Mouse (Mus musculus): ENCODE measurements around the gene Atp6v0c. TPM values are rescaled to one million over a fixed set of nuclear protein-coding genes. Genes with fewer than 3 reads are reported as not detected.

The Atp6v0c gene
- polyA plus RNA-seq, 1 experiment from 2014 or later = 384 TPM

DNA sequence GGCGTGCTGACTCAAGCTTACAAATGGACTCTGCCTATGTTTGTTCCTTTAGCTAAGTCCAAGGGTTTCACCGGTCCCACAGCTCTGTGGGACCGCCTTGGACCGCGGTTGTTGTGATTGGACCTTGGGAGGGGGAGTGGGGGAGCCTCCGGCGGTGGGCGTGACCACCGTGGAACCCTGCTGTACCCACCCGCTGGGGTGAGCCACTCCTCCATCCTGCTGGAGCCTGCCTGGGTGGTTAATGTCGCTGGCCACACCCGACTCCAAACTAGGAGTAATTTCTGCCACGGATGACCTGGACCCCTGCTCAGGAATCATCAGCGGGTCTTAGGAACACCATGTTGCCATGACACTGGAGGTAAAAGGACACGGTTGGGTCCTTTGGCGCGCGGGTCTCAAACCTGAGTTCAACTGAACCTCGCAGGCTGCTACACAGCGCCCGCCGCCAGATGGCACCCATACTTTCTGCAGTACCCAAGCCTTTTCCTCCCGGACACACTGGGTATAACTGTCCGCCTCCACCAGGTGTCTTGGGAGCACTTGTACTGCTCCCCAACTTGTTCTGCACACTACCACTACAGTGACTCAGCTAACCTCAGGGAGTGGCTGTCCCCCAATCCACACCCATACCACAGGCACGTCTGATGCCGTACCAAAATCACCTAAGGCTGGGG, 17.5 kb downstream of the Atp6v0c start:
- H3K27ac ChIP-seq (replicated peaks; ENCODE audit: low read depth, low read length) = no peak overlapping the region
- ATAC-seq (replicated peaks; ENCODE audit: insufficient number of reproducible peaks, low FRiP score, low TSS enrichment, low read depth) (peak; percentile 83), DNase-seq (ENCODE audit: low spot score) (peak; percentile 87)
- no peaks in the 10 kb centered on the region; the same call in 1 of the 2 replicates for H3K36me3 ChIP-seq (replicated peaks; ENCODE audit: control insufficient read depth, insufficient read depth, low read depth, low read length)
- 1% methylated on average over 26 of the region's 26 CpGs for WGBS
- no peaks in the 10 kb centered on the region for H3K4me1 ChIP-seq (ENCODE audit: control insufficient read depth, insufficient read depth, low read length)
- peak overlapping the region; percentile 72 for H3K4me2 ChIP-seq (ENCODE audit: low read depth, low read length)
- no peaks in the 10 kb centered on the region for H3K27me3 ChIP-seq (ENCODE audit: control insufficient read depth, insufficient read depth, low read length)
- peak overlapping the region; percentile 53 for H3K9ac ChIP-seq (replicated peaks; ENCODE audit: low read length)
- peak overlapping the region; percentile 33 for H3K4me3 ChIP-seq (ENCODE audit: low read depth, low read length)
- H3K9me3 ChIP-seq (replicated peaks; ENCODE audit: control insufficient read depth, low read length) = no peaks in the 10 kb centered on the region

DNA sequence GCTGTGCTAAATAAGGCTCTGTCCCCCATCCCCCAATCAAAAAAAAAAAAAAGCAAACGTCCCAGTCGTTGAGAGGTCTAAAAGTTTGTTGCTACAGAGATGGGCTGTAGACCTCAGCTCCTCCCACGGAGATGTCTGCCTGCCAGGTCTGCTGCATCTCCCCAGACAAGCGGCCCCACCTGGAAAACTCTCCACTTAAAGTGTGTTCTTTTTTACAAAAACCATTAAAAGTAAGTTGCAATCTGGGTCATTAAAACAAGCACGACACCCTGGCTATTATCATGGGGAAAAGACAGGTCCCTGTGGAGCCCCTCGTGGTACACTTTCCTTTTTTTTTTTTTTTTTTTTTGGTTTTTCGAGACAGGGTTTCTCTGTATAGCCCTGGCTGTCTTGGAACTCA, 18.1 kb downstream of the Atp6v0c start:
- H3K4me3 ChIP-seq (ENCODE audit: low read depth, low read length) = peak overlapping the region; percentile 33; the same call in 1 of the 2 replicates
- no peaks in the 10 kb centered on the region for H3K27me3 ChIP-seq (ENCODE audit: control insufficient read depth, insufficient read depth, low read length)
- peak overlapping the region; percentile 72; the same call in 1 of the 2 replicates for H3K4me2 ChIP-seq (ENCODE audit: low read depth, low read length)
- no peaks in the 10 kb centered on the region for H3K9me3 ChIP-seq (replicated peaks; ENCODE audit: control insufficient read depth, low read length)
- H3K27ac ChIP-seq (replicated peaks; ENCODE audit: low read depth, low read length) = no peak overlapping the region
- H3K36me3 ChIP-seq (replicated peaks; ENCODE audit: control insufficient read depth, insufficient read depth, low read depth, low read length) = no peaks in the 10 kb centered on the region; the same call in 1 of the 2 replicates
- 19% methylated on average over 7 of the region's 7 CpGs for WGBS
- 0 out of 2 replicates have a peak, but pooled peaks have one; percentile 5 for ATAC-seq (replicated peaks; ENCODE audit: insufficient number of reproducible peaks, low FRiP score, low TSS enrichment, low read depth)
- no peak overlapping the region for H3K9ac ChIP-seq (replicated peaks; ENCODE audit: low read length)
- H3K4me1 ChIP-seq (ENCODE audit: control insufficient read depth, insufficient read depth, low read length) = no peaks in the 10 kb centered on the region
- no peak for DNase-seq (ENCODE audit: low spot score)

DNA sequence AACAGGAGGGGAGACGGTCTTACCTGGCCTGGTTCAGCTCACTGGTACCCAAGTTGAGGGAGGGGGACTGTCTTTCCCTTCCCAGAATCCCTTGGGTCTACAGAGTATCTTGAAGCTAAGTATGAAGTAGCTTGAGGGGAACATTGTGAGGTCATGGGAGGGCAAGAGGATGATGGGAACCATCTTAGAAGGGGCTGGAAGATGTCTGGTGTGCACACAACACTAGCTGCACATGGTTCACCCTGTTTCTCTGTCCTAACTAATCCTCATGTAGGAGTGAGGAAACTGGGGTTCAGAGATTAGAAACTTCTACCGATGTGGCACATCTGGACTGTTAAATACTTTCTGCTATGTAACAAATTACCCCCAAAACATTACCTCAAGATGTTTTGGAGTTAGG, 18.7 kb downstream of the Atp6v0c start, which contains the start of gene Pdpk1:
Pdpk1 (minus strand) TSS at position 101 of the 400 bp plus-strand sequence.
- Histone ChIP-seq H3K9ac (replicated peaks; ENCODE audit: low read length) (peak within 1 kb of the TSS; percentile 53), H3K27ac (replicated peaks; ENCODE audit: low read depth, low read length) (no peak within 1 kb of the TSS), H3K9me3 (replicated peaks; ENCODE audit: control insufficient read depth, low read length) (no peaks in the 10 kb centered on the region), H3K4me1 (ENCODE audit: control insufficient read depth, insufficient read depth, low read length) (no peaks in the 10 kb centered on the region), H3K4me3 (ENCODE audit: low read depth, low read length) (peak within 1 kb of the TSS; percentile 33), H3K27me3 (ENCODE audit: control insufficient read depth, insufficient read depth, low read length) (no peaks in the 10 kb centered on the region), H3K36me3 (replicated peaks; ENCODE audit: control insufficient read depth, insufficient read depth, low read depth, low read length) (no peaks in the 10 kb centered on the region; the same call in 1 of the 2 replicates), H3K4me2 (ENCODE audit: low read depth, low read length) (peak within 1 kb of the TSS; percentile 72)
- no peak for ATAC-seq (replicated peaks; ENCODE audit: insufficient number of reproducible peaks, low FRiP score, low TSS enrichment, low read depth)
- DNase-seq (ENCODE audit: low spot score) = no peak
- 77% methylated on average over 2 of the region's 2 CpGs for WGBS

DNA sequence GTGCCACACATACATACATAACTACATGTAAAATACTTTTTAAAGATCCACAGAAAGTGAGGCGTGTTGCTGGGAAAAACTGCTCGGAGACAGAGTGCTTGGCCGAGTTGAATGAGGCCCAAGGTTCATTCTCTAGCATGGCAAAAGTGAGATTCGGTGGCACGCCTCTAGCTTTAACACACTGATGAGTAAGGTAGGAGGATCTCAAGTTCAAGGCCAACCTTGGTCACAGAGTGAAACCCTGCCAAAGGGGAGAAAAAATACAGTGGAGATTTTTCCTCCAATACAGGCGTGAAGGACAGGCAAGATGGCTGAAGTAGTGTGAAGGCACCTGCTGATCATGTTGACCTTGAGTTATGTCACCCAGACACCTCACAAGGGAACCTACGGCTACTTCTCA, 20.1 kb downstream of the Atp6v0c start:
- H3K4me2 ChIP-seq (ENCODE audit: low read depth, low read length) = no peak overlapping the region
- DNase-seq (ENCODE audit: low spot score) (no peak), ATAC-seq (replicated peaks; ENCODE audit: insufficient number of reproducible peaks, low FRiP score, low TSS enrichment, low read depth) (no peak)
- no peaks in the 10 kb centered on the region for H3K4me1 ChIP-seq (ENCODE audit: control insufficient read depth, insufficient read depth, low read length)
- no peaks in the 10 kb centered on the region for H3K9me3 ChIP-seq (replicated peaks; ENCODE audit: control insufficient read depth, low read length)
- no peaks in the 10 kb centered on the region; the same call in 1 of the 2 replicates for H3K36me3 ChIP-seq (replicated peaks; ENCODE audit: control insufficient read depth, insufficient read depth, low read depth, low read length)
- no peak overlapping the region for H3K4me3 ChIP-seq (ENCODE audit: low read depth, low read length)
- 87% methylated on average over 7 of the region's 7 CpGs for WGBS
- no peaks in the 10 kb centered on the region for H3K27me3 ChIP-seq (ENCODE audit: control insufficient read depth, insufficient read depth, low read length)
- no peak overlapping the region for H3K27ac ChIP-seq (replicated peaks; ENCODE audit: low read depth, low read length)
- no peak overlapping the region for H3K9ac ChIP-seq (replicated peaks; ENCODE audit: low read length)

DNA sequence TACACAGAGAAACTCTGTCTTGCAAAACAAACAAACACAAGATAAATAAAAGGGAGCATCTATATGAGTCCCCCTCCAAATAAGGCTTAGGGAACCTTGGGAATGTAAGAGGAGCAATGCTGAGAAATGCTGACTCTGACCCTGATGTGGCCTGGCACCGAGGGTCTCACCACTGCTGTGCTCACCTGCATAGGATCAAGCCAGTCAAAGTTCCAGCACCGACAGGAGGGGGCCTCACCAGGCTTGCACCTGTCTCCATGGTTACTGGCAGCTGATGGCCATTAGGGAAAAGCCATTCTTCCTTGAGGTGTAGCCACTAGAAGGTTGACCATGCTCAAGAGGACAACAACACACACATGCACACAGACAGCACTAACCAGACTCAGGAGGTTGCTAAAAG, 26.6 kb downstream of the Atp6v0c start:
- 43% methylated on average over 2 of the region's 2 CpGs for WGBS
- H3K27ac ChIP-seq (replicated peaks; ENCODE audit: low read depth, low read length) = no peak overlapping the region
- H3K27me3 ChIP-seq (ENCODE audit: control insufficient read depth, insufficient read depth, low read length) = no peaks in the 10 kb centered on the region
- no peaks in the 10 kb centered on the region for H3K4me1 ChIP-seq (ENCODE audit: control insufficient read depth, insufficient read depth, low read length)
- no peak for ATAC-seq (replicated peaks; ENCODE audit: insufficient number of reproducible peaks, low FRiP score, low TSS enrichment, low read depth)
- H3K36me3 ChIP-seq (replicated peaks; ENCODE audit: control insufficient read depth, insufficient read depth, low read depth, low read length) = no peaks in the 10 kb centered on the region
- no peak overlapping the region for H3K4me3 ChIP-seq (ENCODE audit: low read depth, low read length)
- no peak overlapping the region for H3K9ac ChIP-seq (replicated peaks; ENCODE audit: low read length)
- no peak overlapping the region for H3K4me2 ChIP-seq (ENCODE audit: low read depth, low read length)
- no peaks in the 10 kb centered on the region for H3K9me3 ChIP-seq (replicated peaks; ENCODE audit: control insufficient read depth, low read length)
- DNase-seq (ENCODE audit: low spot score) = no peak

DNA sequence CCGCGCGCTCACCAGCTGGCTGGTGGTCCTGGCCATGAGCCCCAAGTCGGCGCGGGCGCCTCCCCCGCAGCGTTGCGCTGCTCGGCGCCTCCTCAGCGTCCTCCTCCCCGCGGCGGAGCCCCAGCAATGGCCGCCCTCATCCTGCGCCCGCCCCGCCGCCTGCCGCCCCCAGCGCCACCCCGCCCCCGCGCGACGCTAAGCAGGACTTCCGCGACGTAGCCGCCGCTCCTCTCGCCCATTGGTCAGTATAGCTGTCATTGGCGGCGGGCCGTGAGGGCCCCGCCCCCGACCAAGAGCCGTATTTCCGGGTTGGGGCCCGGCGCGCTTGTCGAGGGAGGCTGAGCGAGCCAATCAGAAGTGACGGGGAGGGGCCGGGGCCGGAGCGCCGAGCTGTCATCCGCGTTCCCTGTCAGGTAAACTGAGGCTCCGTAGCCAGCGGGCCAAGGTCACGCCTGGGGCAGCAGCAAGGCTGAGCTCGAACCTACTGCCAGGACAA, 28.0 kb downstream of the Atp6v0c start:
- Histone ChIP-seq H3K4me2 (ENCODE audit: low read depth, low read length) (peak overlapping the region; percentile 81), H3K9ac (replicated peaks; ENCODE audit: low read length) (peak overlapping the region; percentile 93), H3K4me1 (ENCODE audit: control insufficient read depth, insufficient read depth, low read length) (no peaks in the 10 kb centered on the region), H3K9me3 (replicated peaks; ENCODE audit: control insufficient read depth, low read length) (no peaks in the 10 kb centered on the region), H3K36me3 (replicated peaks; ENCODE audit: control insufficient read depth, insufficient read depth, low read depth, low read length) (no peaks in the 10 kb centered on the region), H3K27me3 (ENCODE audit: control insufficient read depth, insufficient read depth, low read length) (no peaks in the 10 kb centered on the region), H3K4me3 (ENCODE audit: low read depth, low read length) (peak overlapping the region; percentile 97), H3K27ac (replicated peaks; ENCODE audit: low read depth, low read length) (peak overlapping the region; percentile 65; the same call in 1 of the 2 replicates)
- 0% methylated on average over 51 of the region's 57 CpGs for WGBS
- DNase-seq (ENCODE audit: low spot score) = peak; percentile 97
- ATAC-seq (replicated peaks; ENCODE audit: insufficient number of reproducible peaks, low FRiP score, low TSS enrichment, low read depth) = peak; percentile 97

DNA sequence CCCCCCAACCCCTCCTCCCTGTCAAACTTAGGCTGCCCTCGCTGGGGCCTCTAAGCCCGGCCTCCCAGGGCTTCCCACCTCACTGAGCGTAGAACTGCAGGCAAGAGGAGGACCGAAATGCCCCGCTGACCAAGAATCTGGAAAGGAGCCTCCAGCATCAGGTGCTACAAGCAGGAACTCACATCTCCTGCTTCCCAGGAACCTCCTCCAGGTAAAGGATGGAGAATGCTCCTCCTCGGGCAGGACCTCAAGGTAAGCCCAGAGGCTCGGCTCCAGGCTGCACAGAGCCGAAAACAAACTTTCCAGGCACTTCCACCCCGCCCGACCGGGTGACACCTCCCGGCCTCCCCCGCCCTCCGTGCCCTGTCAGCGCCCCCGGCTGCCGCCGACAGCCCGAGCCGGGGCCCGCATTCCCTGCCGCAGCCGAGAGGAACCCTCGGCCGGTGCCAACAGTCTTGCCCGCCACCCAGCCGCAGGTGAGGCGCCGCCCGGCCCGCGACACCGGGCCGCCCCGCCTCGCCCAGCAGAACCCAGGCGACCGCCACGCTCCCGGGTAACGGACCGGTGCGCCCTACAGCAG, 28.6 kb downstream of the Atp6v0c start:
- Histone ChIP-seq H3K27ac (replicated peaks; ENCODE audit: low read depth, low read length) (peak overlapping the region; percentile 65; the same call in 1 of the 2 replicates), H3K4me1 (ENCODE audit: control insufficient read depth, insufficient read depth, low read length) (no peaks in the 10 kb centered on the region), H3K9ac (replicated peaks; ENCODE audit: low read length) (peak overlapping the region; percentile 93), H3K4me2 (ENCODE audit: low read depth, low read length) (peak overlapping the region; percentile 81), H3K9me3 (replicated peaks; ENCODE audit: control insufficient read depth, low read length) (no peaks in the 10 kb centered on the region), H3K27me3 (ENCODE audit: control insufficient read depth, insufficient read depth, low read length) (no peaks in the 10 kb centered on the region), H3K4me3 (ENCODE audit: low read depth, low read length) (peak overlapping the region; percentile 97), H3K36me3 (replicated peaks; ENCODE audit: control insufficient read depth, insufficient read depth, low read depth, low read length) (no peaks in the 10 kb centered on the region)
- under 1% methylated on average over 31 of the region's 43 CpGs for WGBS
- DNase-seq (ENCODE audit: low spot score) = peak; percentile 26
- peak; percentile 34; the same call in 1 of the 2 replicates for ATAC-seq (replicated peaks; ENCODE audit: insufficient number of reproducible peaks, low FRiP score, low TSS enrichment, low read depth)

DNA sequence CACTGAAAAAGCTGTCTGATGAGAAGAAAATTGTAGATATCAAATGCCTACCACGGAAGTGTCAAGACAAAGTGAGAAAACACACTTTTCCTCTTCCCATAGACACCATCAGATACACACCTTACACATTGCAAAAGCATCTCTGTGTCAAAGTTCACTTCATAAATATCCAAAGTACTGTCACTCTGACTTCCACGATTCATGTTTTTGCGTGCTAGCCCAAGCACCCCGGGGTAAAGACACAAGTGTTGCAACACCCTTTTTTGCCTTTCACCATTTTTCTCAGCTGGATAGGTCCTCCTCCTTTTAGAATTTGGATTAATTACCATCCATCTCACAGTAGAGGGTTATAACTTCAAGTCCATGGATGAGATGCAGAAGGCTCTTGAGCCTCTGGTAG, 29.5 kb downstream of the Atp6v0c start:
- no peak overlapping the region for H3K9ac ChIP-seq (replicated peaks; ENCODE audit: low read length)
- no peaks in the 10 kb centered on the region for H3K9me3 ChIP-seq (replicated peaks; ENCODE audit: control insufficient read depth, low read length)
- DNase-seq (ENCODE audit: low spot score) = no peak
- H3K27me3 ChIP-seq (ENCODE audit: control insufficient read depth, insufficient read depth, low read length) = no peaks in the 10 kb centered on the region
- no peak overlapping the region for H3K27ac ChIP-seq (replicated peaks; ENCODE audit: low read depth, low read length)
- H3K36me3 ChIP-seq (replicated peaks; ENCODE audit: control insufficient read depth, insufficient read depth, low read depth, low read length) = no peaks in the 10 kb centered on the region
- no peaks in the 10 kb centered on the region for H3K4me1 ChIP-seq (ENCODE audit: control insufficient read depth, insufficient read depth, low read length)
- H3K4me3 ChIP-seq (ENCODE audit: low read depth, low read length) = 0 out of 2 replicates have a peak overlapping the region, but pooled peaks have one; percentile 97
- ATAC-seq (replicated peaks; ENCODE audit: insufficient number of reproducible peaks, low FRiP score, low TSS enrichment, low read depth) = no peak
- H3K4me2 ChIP-seq (ENCODE audit: low read depth, low read length) = peak overlapping the region; percentile 81; the same call in 1 of the 2 replicates
- WGBS = 92% methylated on average over 4 of the region's 4 CpGs

All from embryonic facial prominence, embryonic 11.5 days (tissue).